Mouse (Mus musculus) gastrocnemius, postnatal 14 days (tissue): ENCODE data around the gene Tacr1. TPM values are rescaled to one million over a fixed set of nuclear protein-coding genes. Genes with fewer than 3 reads are reported as not detected.

ENCODE experiments used
- DNase-seq: peaks from one replicate; pipeline ENCODE4 v3.0.0; 2021; ENCODE audit warnings: mixed read lengths
- intact Hi-C: fragments of 180-260 bp; cut with DNase I; formaldehyde crosslinking; loops from one replicate; pipeline ENCODE4 v1.15.1; 2025; ENCODE audit warnings: low total_unique reads
- total RNA-seq, 2 experiments: library from RNA; stranded (reverse); gene quantifications; 2 replicates each; pipeline ENCODE4 v1.2.3; 2021

Tacr1 gene
- total RNA-seq, 2 experiments from 2014 or later, result not detected

- intact Hi-C loops, result no loop called here
- no peak for DNase-seq
Observed at GRCm38 (mm10) chr6:82519626-82520025, 117.5 kb downstream of the Tacr1 start.

- no peak for DNase-seq
- intact Hi-C loops, result no loop called here
Observed at GRCm38 (mm10) chr6:82522567-82522966, 120.4 kb downstream of the Tacr1 start.

- no peak for DNase-seq
- intact Hi-C loops, result no loop called here
Observed at GRCm38 (mm10) chr6:82525107-82525867, 123.2 kb downstream of the Tacr1 start.

- intact Hi-C loops, result no loop called here
- DNase-seq, result no peak
Observed at GRCm38 (mm10) chr6:82528631-82529030, 126.5 kb downstream of the Tacr1 start.

GRCm38 (mm10) chr6:82536641-82537040, 134.5 kb downstream of the Tacr1 start:
- no peak for DNase-seq
- intact Hi-C loops, result no loop called here

- DNase-seq, result no peak
- intact Hi-C loops, result no loop called here
Observed at GRCm38 (mm10) chr6:82549270-82549669, 147.1 kb downstream of the Tacr1 start.

- no peak for DNase-seq
- intact Hi-C loops, result no loop called here
Observed at GRCm38 (mm10) chr6:82575445-82575844, 173.3 kb downstream of the Tacr1 start.

GRCm38 (mm10) chr6:82585396-82585795, 183.3 kb downstream of the Tacr1 start:
- DNase-seq, result no peak
- intact Hi-C loops, result no loop called here

GRCm38 (mm10) chr6:82589387-82589786, 187.3 kb downstream of the Tacr1 start:
- intact Hi-C loops, result no loop called here
- no peak for DNase-seq

- no peak for DNase-seq
- intact Hi-C loops, result no loop called here
Observed at GRCm38 (mm10) chr6:82595461-82596090, 193.4 kb downstream of the Tacr1 start.

GRCm38 (mm10) chr6:82603228-82603627, 201.1 kb downstream of the Tacr1 start:
- intact Hi-C loops, result no loop called here
- no peak for DNase-seq

GRCm38 (mm10) chr6:82603665-82604064, 201.5 kb downstream of the Tacr1 start:
- intact Hi-C loops, result no loop called here
- no peak for DNase-seq

GRCm38 (mm10) chr6:82604791-82605190, 202.7 kb downstream of the Tacr1 start:
- intact Hi-C loops, result no loop called here
- no peak for DNase-seq

- no peak for DNase-seq
- intact Hi-C loops, result no loop called here
Observed at GRCm38 (mm10) chr6:82608756-82609155, 206.6 kb downstream of the Tacr1 start.

- DNase-seq, result no peak
- intact Hi-C loops, result no loop called here
Observed at GRCm38 (mm10) chr6:82609339-82609926, 207.3 kb downstream of the Tacr1 start.
